Mouse (Mus musculus): ENCODE measurements around the gene Cacna1b. TPM values are rescaled to one million over a fixed set of nuclear protein-coding genes. Genes with fewer than 3 reads are reported as not detected.

Cacna1b gene
- total RNA-seq, 2 experiments from 2014 or later: 0.03 to 0.07 TPM

DNA sequence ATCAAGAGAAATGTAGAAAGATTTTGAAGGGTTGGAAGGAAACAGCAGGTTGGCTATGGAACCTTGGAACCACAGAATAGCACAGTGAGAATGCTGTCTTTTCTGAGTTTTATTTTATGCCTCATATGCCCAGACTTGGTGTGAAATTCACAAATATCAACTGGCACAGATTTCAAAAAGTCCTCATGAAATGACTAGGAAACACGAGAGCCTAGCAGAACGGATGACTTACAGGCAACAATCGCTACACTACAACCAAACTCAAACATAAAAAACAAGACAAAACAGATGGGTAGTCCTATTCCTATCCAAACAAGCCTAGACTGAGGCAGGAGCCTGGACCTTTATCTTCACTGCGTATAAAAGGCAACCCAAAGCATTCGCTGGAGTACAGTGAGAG is 94.4 kb downstream of the Cacna1b start:
- no peak for DNase-seq
- intact Hi-C loops (cut with DNase I): no loop called here

DNA sequence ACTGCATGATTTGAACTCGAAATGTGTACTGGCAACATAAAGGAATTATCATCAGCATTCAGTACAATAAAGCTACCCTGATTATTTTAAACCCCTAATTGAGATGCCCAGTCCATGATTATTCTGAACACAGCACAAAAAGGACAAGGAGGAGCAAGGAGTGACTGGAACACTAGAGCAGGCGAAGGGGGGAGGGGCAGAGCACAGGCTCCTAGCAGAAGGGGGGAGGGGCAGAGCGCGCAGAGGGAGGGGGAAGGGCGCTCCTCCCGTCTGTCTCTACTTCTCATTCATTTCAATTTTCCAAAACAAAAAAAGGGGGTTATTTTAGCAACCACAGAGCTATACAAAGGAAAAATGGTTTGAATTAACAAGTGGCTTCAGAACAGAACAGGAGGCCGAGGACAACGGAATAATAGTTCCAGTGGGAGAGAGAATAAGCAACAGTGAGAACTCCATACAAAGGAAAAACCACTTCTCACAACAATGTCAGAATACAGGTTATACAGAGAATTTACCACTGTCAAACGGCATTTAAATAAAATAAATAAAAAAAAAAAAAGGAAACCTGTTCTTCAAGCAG is 98.2 kb downstream of the Cacna1b start:
- intact Hi-C loops (cut with DNase I): no loop called here
- no peak for DNase-seq

DNA sequence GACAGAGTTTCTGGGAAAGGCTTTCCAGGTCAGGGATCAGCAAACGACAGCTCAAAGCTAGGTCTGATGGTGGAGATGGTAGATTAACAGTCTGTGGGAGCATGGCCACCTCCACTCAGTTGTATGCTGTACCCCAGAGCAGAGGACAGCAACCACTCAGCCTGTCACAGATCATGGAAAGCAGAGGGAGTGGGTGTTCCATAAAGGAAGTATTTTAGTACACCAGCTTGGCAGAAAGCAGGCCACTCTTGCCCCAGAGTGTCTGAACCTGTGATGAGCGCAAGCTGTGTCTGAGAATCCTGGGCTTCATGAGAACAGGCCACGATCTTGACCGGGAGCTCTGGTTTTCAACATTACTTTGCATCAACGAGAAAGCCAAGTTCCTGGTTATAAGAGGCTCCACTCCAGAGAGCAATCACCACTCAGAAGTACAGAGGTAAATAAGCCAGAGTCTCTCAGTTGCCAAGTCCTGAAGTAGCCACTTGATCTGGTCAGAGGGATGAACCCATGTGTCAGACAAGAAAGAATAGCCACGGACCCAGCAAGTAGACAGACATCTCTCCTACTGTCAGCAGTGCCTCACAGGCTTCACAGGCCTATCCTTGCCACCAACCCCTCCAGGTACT is 103.7 kb downstream of the Cacna1b start:
- DNase-seq: no peak

DNA sequence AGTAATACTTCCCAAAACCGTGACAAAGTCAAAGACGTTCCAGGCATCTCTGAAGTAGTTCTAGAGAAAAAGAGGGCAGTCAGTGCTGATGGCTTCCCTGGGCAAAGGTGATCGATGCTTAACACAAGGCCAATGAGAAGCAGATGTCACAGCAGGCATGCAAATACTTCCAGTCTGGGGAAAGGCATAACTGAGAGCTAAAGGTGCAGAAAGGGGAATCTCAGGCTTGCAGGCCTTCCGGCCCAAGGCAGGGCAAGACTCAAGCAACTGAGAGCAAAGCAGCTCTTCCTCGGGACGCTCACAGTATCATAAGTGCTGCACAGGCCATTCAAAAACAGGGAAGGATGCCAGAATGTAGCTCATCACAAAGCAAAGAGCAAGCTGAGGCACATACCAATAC is 114.4 kb downstream of the Cacna1b start:
- intact Hi-C loops (cut with DNase I): no loop called here
- DNase-seq: no peak

More for the DNA sequence above, 103.7 kb downstream of the Cacna1b start:
- intact Hi-C loops (cut with DNase I): no loop called here

DNA sequence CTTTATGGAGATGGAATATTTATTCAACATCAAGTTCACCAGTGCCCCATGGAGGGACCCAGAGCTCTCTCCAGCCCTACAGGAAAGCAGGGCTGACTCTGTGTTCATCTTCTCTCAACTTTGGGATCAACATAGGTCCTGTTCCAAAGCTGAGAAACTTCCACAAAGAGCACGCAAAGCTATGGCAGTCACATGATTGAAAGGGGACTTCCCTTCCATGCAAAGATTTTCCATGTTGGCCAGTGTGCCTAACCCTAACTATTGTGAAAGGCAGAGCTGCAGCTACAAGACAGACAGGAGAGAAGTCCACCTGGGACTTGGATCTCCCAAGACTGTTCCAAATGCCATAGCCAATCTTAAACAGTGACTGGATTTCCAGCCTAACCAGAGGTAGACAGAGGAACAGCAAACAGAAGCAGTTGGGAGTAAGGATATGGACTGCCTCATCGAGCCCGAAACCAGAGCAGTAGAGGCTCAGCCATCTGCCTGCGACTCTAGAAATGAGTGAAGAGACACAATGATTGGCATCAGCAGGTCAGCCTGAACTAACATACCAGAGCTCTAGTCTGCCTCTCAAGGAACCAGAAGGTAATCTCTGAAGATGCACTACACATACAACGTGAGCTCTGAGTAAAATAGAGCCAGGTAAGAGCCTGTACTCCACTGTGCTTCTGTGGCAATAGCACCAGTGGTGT is 116.4 kb downstream of the Cacna1b start:
- DNase-seq: no peak
- intact Hi-C loops (cut with DNase I): no loop called here

DNA sequence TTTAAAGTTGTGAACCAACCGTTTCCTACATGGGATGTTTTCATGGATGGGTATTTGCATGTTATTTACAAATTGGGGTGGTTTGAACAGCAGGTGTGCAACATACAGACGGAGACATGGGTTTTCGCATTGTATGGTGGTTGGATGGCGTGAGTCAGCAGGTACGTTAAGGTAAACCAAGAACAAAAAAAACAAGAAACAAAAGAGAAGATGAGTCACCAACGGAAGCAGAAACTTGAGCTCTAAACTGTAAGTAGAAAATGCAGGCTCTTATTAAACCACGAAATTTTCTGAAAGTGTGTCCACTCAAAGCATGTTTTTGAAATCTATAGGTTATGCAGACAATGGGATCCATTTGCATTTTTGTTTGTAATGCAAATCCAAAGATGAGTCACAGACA is 120.1 kb downstream of the Cacna1b start:
- intact Hi-C loops (cut with DNase I): no loop called here

DNA sequence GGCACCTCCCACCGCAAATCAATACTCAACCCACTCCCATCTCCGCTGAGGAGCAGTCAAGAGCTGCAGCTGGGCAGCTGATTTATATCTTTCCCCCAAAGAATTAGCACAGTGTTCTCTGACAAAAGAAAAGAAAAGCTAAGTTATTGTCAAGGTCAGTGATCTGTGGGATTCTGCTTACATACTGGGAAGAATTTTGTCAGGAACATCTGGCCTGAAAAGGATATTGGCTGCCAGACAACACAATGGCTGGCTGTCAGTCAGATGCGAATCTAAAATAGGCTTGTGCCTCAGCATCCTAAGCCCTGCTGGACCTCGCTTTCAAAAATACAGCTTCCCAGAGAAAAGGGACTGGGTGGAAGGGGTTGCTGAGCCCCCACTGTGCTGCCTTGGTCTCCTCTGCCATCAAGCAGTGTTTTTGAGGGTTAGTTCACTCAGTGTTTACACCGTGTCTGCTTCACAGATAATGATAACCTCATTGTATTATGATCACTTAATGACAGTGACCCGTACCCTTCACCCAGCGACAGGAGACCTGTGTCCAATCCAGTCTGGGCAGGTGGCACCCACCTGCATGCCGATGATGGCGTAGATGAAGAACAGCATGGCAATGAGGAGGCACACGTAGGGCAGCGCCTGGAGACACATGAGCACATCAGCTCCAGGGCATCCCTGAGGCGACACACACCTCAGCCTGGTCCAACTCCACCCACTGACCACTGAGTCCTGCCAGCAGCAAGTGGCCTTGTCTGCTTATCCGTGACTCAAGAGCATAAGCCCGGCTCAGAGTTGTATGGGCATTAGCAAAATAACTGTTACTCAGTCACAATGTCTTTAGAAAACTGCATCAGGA is 124.6 kb downstream of the Cacna1b start:
- intact Hi-C loops (cut with DNase I): no loop called here
- no peak for DNase-seq

More for the DNA sequence above, 120.1 kb downstream of the Cacna1b start:
- no peak for DNase-seq

DNA sequence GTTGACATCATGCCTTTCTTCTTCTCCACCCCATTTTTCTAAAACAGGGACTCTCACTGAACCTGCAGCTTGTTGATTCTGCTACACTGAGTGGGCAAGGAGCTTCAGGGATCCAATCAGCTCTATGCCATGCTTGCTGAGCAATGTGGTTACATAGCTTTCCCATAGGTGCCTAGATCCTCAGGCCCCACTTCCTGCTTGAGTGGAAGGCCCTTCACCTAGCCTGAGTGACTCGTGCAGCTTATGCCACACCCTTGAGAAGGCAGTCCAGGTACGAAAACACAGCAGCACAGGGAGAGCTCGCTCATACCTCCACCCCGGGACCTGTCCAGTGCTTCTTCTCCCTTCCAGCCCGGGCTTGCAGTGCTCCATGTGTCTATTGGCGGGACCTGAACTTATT is 129.3 kb downstream of the Cacna1b start:
- intact Hi-C loops (cut with DNase I): no loop called here
- DNase-seq: no peak

DNA sequence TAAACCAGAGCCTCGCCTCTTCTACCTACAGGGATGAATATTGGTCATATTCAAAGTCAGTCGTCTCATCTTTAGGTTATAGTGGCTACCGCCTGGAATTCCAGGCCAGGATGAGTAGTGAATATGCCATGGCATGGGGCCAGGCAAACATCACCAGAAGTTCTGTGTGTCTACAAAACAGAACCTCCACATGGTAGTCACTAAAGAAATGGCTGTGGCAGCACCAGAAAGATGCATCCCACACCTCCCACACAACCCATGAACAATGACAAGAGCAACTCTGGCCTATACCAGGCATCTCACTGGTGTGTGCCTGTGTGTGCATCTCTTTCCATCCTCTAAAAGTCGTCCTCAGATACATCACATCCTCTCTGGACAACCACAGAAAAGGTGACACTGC is 145.8 kb downstream of the Cacna1b start:
- intact Hi-C loops (cut with DNase I): no loop called here
- DNase-seq: no peak

DNA sequence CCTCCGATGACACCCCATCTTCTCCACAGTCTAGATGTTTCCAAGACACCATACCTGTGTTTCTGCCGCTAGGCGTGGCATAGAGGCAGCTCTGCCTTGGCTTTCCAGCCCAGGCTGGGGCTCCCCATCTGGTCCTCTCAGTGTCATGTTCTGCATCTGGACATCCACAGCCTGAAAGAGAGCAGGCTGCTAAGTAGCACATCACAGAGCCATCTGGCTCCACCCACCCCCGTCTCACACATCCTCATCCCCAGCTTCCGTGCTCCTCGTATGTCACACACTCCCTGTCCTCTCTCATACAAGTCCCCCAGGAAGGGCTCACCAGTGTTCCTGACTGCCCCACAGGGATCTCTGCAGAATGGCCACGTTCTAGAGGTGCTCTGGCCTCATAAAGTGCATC is 153.2 kb downstream of the Cacna1b start:
- intact Hi-C loops (cut with DNase I): no loop called here

DNA sequence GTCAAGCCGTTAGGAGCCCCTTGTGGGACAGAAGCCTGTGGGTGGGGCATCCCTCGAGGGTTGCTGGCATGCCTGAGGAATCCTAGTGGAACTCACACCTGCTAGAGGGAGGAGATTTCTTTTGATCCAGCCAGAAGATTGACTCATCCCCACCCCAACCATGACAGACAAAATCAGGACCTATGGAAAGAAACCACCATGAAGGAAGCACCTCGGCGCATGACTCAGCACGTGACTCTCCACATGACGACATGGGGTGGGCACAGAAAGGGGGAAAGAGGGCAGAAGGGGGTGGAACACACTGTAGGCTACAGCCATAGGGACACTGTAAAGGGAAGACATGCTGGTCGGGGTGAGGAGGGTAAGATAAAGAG is 154.2 kb downstream of the Cacna1b start:
- DNase-seq: no peak

More for the DNA sequence above, 153.2 kb downstream of the Cacna1b start:
- DNase-seq: no peak

DNA sequence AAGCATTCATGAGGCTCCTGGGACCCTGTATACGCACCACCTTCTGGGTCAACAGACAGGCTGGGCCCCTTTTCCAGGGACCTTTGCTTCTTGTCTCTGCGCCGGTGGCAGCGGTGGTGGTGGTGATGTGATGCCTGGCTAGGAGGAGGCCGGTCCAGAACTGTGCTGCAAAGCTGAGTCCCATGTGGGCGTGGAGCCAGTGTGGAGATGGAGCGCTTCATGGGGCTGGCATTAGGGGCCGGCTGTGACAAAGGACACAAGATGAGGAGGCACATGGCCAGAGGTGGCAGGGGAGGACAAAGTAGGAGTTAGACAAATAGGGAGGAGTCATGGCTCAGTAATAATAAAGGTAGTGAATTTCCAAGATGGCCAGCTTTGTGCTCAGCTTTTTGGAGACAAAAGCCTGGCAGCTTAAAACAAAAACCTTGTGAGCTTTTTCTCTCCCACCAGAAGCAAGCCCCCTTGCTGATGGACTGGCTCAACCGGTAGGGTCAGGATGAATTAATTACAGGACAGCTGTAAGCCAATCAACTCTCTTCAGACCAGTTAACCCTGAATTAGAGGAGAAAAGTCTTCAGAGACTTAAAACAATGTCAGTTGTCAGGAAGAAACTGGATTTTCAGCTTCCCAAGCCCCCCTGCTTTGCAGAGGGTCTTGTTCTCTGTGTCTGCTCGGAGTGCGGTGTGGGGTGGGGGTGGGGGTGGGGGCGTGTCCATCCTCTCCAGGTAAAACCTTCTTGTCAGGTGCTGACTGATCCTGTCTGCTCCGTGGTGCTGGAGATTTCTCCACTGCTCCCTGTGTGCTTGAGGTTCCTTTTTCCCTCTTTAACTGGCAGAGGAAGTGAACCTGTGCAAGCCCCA is 154.8 kb downstream of the Cacna1b start:
- DNase-seq: no peak
- intact Hi-C loops (cut with DNase I): no loop called here

More for the DNA sequence above, 154.2 kb downstream of the Cacna1b start:
- intact Hi-C loops (cut with DNase I): no loop called here

DNA sequence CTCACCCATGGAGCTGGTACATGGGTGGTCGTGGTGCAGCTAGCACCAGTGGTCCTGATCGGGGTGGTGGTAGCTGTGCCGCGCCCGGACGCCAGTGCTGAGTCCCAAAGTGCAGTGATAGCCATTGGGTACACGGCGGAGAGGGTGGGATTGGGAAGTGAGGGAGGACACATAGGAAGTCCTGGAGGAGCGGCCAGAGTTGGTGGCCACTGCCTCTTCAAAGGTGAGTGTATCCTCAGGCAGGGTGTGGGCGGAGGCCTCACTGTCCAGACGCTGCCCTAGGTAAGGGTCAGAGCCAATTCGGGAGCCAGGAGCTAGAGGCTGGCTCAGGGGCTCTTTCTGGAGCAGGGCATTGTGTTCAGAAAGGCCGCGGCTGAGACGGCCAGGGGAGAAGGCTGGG is 156.4 kb downstream of the Cacna1b start:
- no peak for DNase-seq
- intact Hi-C loops (cut with DNase I): no loop called here

DNA sequence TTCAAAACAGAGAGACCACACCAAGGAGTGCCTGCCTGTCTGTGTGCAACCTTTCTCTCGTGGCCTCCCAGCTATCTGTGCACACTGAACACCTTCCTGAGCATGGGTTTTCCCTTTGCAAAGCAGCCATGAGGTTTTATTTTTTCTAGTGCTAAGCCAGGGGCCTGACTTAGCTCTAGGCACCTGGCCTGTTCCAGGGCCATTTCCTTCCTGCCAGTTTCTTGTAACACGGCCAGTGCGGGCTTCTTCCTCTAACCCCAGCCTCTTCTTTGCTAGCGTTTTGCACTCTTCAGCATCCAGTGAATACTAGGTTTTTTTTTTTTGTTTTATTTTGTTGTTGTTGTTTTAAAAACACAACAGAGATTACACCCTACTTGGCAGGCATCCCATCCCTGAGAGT is 157.9 kb downstream of the Cacna1b start:
- no peak for DNase-seq
- intact Hi-C loops (cut with DNase I): no loop called here

DNA sequence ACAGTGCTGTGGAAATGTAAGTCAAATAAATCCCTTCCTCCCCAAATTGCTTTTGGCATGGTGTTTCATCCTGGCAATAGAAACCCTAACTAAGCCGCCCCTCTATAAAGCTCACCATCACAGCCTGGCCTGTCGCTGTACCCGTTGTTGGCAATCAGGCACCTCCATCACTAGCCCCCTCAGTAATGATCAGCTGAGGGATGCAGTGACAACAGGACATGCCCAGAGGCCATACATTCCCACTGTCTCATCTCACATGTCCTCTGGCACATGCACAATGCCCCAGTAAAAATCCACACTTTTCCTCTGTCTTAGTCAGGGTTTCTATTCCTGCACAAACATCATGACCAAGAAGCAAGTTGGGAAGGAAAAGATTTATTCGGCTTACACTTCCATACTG is 173.5 kb downstream of the Cacna1b start:
- intact Hi-C loops (cut with DNase I): no loop called here

DNA sequence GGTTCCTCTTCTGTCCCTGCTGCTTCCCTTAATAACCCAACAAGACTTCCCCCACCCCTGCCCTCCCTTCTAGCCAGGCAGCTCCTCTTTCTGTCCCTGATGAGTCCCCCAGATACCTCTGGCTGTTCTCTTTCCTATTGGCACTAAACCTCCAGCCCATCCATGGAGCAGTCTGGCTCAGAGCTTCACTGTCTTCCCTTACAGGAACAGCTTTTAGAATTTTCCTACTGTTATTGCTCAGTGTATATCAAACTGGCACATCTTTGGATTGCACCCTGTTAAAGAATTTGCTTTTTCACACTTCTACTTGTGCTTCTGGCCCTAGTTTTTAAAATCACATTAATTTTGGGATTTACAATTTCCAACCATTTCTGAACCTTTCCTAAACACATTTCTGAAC is 175.0 kb downstream of the Cacna1b start:
- DNase-seq: no peak
- intact Hi-C loops (cut with DNase I): no loop called here

More for the DNA sequence above, 173.5 kb downstream of the Cacna1b start:
- DNase-seq: no peak

DNA sequence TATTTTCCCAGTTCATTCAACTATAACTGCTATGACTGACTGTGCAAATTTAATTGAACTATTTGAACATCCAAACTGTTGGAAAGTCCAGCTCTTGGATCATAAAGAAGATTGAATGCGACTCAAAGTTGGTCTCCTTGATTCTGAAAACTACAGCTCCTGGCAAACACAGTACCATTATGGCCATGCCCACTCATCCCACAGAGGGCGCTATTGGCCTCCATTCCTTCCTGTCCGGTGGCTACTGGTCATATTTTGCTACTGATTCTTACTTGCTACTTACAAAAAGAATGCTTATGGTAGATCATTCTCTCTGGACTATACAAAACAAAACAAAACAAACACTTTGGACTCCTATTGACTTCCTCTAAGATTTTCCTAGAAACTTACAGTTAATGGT is 188.3 kb downstream of the Cacna1b start:
- DNase-seq: peak; percentile 24 to 42
- intact Hi-C loops (cut with DNase I): loop anchor here (5.0 kb wide), 1 partner anchor 183 kb away; no protein-coding TSS in a partner anchor

DNA sequence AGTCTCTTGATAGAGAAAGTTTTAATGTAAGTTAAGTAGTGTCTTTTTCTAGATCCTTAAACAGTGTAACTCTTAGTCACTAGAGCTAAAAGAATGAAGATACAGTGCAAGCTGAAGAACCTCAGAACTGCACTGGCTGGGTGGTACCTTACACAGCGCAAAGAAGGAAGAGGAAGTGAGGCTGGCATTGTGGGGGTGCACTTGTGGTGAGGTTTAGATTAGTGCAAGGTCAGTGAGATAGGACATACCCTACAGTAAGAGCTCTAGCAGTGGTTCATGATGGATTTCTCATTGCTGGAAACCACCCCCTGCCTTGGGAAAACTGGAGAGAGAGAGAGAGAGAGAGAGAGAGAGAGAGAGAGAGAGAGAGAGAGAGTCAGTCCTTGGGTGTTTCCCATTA is 192.0 kb downstream of the Cacna1b start:
- intact Hi-C loops (cut with DNase I): no loop called here
- no peak for DNase-seq

DNA sequence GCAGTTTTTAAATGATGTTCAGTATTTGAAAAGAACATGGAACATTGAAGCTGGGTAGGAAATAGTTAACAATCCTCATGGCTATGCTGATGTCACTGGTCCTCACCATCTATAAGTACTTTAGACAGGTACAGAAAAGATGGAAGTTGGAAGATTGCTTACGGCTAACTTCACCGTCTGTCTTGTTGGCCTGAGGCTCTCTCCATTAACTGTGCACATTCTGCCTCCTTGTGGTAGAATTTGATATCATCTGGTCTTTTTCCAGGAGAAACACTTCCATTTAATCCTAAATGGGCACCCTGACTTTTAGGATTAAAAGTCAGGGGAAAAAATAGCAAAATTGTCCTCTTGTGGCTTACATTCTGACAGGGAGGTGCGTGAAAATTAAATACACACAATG is 194.4 kb downstream of the Cacna1b start:
- DNase-seq: no peak
- intact Hi-C loops (cut with DNase I): loop anchor here (2.0 to 5.0 kb wide), 2 partner anchors 160 to 271 kb away; no protein-coding TSS in a partner anchor
